Mouse (Mus musculus): ENCODE measurements around the gene Filip1. TPM values are rescaled to one million over a fixed set of nuclear protein-coding genes. Genes with fewer than 3 reads are reported as not detected.
A peak's percentile ranks its signal among the peaks of the same experiment; 100 is the strongest.

Gene Filip1
- polyA plus RNA-seq, 1 experiment from 2014 or later: 3.0 TPM

GRCm38 (mm10) chr9:79831294-79831693 lies 181.4 kb downstream of the Filip1 start:
- no peaks in the 10 kb centered on the region for H3K27me3 ChIP-seq
- no peaks in the 10 kb centered on the region for H3K9me3 ChIP-seq (replicated peaks)
- H3K36me3 ChIP-seq (ENCODE audit: poor library complexity, severe bottlenecking): no peaks in the 10 kb centered on the region
- no peak overlapping the region for H3K4me2 ChIP-seq
- peaks cover 23% of the 10 kb centered on the region for H3K4me1 ChIP-seq
- H3K9ac ChIP-seq: no peak overlapping the region
- H3K4me3 ChIP-seq: no peak overlapping the region
- WGBS: 48% methylated on average over 1 of the region's 1 CpGs
- no peak overlapping the region for H3K27ac ChIP-seq
- ATAC-seq: peak; percentile 31

GRCm38 (mm10) chr9:79830874-79831273 lies 181.8 kb downstream of the Filip1 start:
- peak; percentile 96 for ATAC-seq
- H3K36me3 ChIP-seq (ENCODE audit: poor library complexity, severe bottlenecking): no peaks in the 10 kb centered on the region
- peaks cover 23% of the 10 kb centered on the region for H3K4me1 ChIP-seq
- H3K4me3 ChIP-seq: peak overlapping the region; percentile 35; the same call in 1 of the 2 replicates
- 0 out of 2 replicates have a peak overlapping the region, but pooled peaks have one; percentile 59 for H3K9ac ChIP-seq
- H3K9me3 ChIP-seq (replicated peaks): no peaks in the 10 kb centered on the region
- no peaks in the 10 kb centered on the region for H3K27me3 ChIP-seq
- WGBS: 4% methylated on average over 4 of the region's 4 CpGs
- H3K27ac ChIP-seq: peak overlapping the region; percentile 63; the same call in 1 of the 2 replicates
- H3K4me2 ChIP-seq: peak overlapping the region; percentile 60

DNA sequence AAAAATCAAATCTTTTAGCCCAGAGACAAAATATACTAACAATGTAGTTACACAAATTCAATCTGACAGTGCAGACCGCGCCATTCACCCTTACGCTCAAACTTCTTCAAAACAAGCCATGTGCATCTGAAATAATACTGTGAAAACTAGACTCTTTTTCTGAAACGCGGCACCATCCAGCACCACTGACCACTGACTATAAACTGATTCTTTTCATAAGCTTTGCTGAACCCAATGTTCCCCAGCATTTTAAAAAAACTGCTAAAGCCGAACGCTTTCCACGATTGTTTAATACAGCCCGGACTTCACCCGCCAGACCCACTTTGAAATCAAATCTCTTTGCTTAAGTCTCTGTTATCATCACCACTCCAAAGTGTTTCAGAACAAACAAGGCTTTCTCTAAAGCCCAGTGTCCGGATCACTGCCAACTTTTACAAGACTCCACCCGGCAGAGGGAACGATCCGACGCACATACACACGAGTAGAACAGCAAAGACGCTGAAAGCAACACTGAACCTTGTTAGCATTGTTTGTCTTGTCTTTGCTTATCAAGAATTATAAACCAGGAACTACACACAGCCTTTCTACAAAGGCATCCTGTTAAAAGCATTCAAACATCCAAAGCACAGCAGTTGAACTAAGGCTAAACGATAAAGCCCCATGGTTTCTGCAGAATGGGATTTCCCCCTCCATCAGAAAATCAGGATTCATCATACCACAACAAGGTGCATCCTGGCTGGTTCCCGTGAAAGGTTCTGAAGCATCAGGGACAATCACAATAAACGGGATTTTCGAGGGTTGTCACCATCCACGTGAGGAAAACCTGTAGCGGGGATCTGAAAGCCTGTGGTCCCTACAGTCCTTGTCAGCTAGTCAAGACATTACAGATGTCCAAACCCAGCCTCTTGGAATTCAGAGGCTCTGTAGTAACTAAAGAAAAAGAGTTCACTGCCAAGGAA lies 182.5 kb downstream of the Filip1 start:
- peak overlapping the region; percentile 63 for H3K27ac ChIP-seq
- WGBS: 12% methylated on average over 23 of the region's 23 CpGs

GRCm38 (mm10) chr9:79827072-79827471 lies 185.6 kb downstream of the Filip1 start:
- no peak overlapping the region for H3K27ac ChIP-seq
- H3K4me2 ChIP-seq: no peak overlapping the region
- H3K27me3 ChIP-seq: no peaks in the 10 kb centered on the region
- H3K4me1 ChIP-seq: peaks cover 34% of the 10 kb centered on the region
- ATAC-seq: no peak
- no peaks in the 10 kb centered on the region for H3K36me3 ChIP-seq (ENCODE audit: poor library complexity, severe bottlenecking)
- H3K9ac ChIP-seq: no peak overlapping the region
- H3K4me3 ChIP-seq: no peak overlapping the region
- WGBS: 33% methylated on average over 2 of the region's 2 CpGs
- no peaks in the 10 kb centered on the region for H3K9me3 ChIP-seq (replicated peaks)

More for the DNA sequence above, 182.5 kb downstream of the Filip1 start:
- H3K27me3 ChIP-seq: no peaks in the 10 kb centered on the region
- H3K9me3 ChIP-seq (replicated peaks): no peaks in the 10 kb centered on the region
- no peaks in the 10 kb centered on the region for H3K36me3 ChIP-seq (ENCODE audit: poor library complexity, severe bottlenecking)
- peaks cover 27% of the 10 kb centered on the region for H3K4me1 ChIP-seq
- H3K4me3 ChIP-seq: peak overlapping the region; percentile 35
- H3K4me2 ChIP-seq: peak overlapping the region; percentile 60
- H3K9ac ChIP-seq: peak overlapping the region; percentile 59
- peak; percentile 16; the same call in 1 of the 2 replicates for ATAC-seq

- 11% methylated on average over 7 of the region's 7 CpGs for WGBS
- no peak overlapping the region for H3K4me2 ChIP-seq
- H3K9ac ChIP-seq: 0 out of 2 replicates have a peak overlapping the region, but pooled peaks have one; percentile 26
- H3K36me3 ChIP-seq (ENCODE audit: poor library complexity, severe bottlenecking): no peaks in the 10 kb centered on the region
- H3K27me3 ChIP-seq: no peaks in the 10 kb centered on the region
- ATAC-seq: no peak
- no peak overlapping the region for H3K4me3 ChIP-seq
- no peaks in the 10 kb centered on the region for H3K9me3 ChIP-seq (replicated peaks)
- peaks cover 25% of the 10 kb centered on the region for H3K4me1 ChIP-seq
- H3K27ac ChIP-seq: no peak overlapping the region
These were observed 187.1 kb downstream of the Filip1 start for GRCm38 (mm10) chr9:79825526-79825925.

DNA sequence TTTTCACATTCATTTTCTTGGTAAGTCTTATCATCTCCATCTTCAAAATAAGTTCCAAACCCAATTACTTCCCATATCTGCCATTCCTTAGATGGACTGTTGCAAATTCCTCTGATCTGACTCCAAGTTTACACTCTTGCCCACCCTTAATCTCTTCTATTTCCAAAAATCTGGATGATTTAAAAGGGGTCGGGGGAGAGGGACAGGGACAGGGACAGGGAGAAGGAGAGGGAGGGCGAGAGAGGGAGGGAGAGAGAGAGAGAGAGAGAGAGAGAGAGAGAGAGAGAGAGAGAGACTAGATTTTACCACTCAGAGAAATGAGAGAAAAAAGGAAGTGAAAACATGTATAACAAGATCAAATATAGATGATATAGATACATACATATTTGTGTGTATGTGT lies 188.8 kb downstream of the Filip1 start:
- Histone ChIP-seq H3K4me1 (peaks cover 12% of the 10 kb centered on the region), H3K4me3 (no peak overlapping the region), H3K27me3 (no peaks in the 10 kb centered on the region), H3K36me3 (ENCODE audit: poor library complexity, severe bottlenecking) (peaks cover 16% of the 10 kb centered on the region), H3K4me2 (no peak overlapping the region), H3K9ac (no peak overlapping the region), H3K9me3 (replicated peaks) (no peaks in the 10 kb centered on the region; the same call in 1 of the 2 replicates), H3K27ac (no peak overlapping the region)
- WGBS: 13% methylated on average over 2 of the region's 2 CpGs
- no peak for ATAC-seq

DNA sequence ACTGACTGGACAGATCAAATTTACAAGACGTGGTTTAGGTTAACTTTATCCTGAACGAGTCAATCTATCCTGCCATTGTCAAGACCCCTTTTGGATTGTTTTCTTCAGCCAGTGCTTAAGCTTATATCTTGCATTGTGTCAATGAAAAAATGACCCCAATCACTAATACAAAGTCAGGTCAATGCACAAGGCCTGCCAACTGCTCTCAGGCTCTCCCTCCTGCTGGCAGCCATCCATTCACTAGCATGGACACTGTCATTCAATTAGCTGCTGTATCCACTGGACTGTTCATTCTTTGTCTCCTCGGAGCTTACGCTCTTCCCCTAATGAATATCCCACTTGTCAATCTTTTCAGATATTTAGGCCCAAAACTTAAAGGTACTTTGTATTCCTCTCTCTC lies 189.2 kb downstream of the Filip1 start:
- Histone ChIP-seq H3K9ac (no peak overlapping the region), H3K4me2 (no peak overlapping the region), H3K9me3 (replicated peaks) (no peaks in the 10 kb centered on the region; the same call in 1 of the 2 replicates), H3K4me1 (peaks cover 11% of the 10 kb centered on the region), H3K27ac (no peak overlapping the region), H3K4me3 (no peak overlapping the region), H3K27me3 (no peaks in the 10 kb centered on the region), H3K36me3 (ENCODE audit: poor library complexity, severe bottlenecking) (peaks cover 21% of the 10 kb centered on the region)
- 3% methylated on average over 4 of the region's 4 CpGs for WGBS
- ATAC-seq: no peak; the same call in 1 of the 2 replicates

DNA sequence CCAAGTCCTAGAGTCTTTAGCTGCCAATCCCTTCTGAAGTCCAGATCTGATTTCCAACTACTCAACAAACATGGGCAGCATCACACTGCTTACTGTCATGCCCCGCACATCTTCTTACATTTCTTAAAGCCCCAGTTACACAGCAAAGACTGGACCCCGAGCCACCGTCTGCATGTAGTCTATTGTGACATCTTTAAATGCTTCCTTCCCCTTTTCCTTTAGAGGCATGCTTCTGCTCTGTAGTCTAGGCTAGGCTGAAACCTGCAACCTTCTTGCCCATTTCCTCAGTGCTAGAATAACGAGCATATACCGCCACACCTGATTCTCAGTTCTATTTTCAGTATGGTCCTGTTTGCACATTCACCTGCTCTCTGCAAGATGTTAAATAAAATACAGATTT lies 196.2 kb downstream of the Filip1 start:
- H3K27me3 ChIP-seq: no peaks in the 10 kb centered on the region

GRCm38 (mm10) chr9:79816013-79816412 lies 196.6 kb downstream of the Filip1 start:
- WGBS: 94% methylated on average over 11 of the region's 11 CpGs
- Histone ChIP-seq H3K4me3 (no peak overlapping the region), H3K4me2 (no peak overlapping the region), H3K4me1 (no peaks in the 10 kb centered on the region), H3K36me3 (ENCODE audit: poor library complexity, severe bottlenecking) (peaks cover 29% of the 10 kb centered on the region), H3K27me3 (no peaks in the 10 kb centered on the region), H3K27ac (no peak overlapping the region), H3K9ac (no peak overlapping the region), H3K9me3 (replicated peaks) (no peaks in the 10 kb centered on the region; the same call in 1 of the 2 replicates)
- no peak for ATAC-seq

More for the DNA sequence above, 196.2 kb downstream of the Filip1 start:
- no peak for ATAC-seq
- H3K27ac ChIP-seq: no peak overlapping the region
- no peak overlapping the region for H3K9ac ChIP-seq
- H3K36me3 ChIP-seq (ENCODE audit: poor library complexity, severe bottlenecking): peaks cover 29% of the 10 kb centered on the region
- no peak overlapping the region for H3K4me2 ChIP-seq
- 95% methylated on average over 5 of the region's 5 CpGs for WGBS
- no peaks in the 10 kb centered on the region for H3K4me1 ChIP-seq
- no peaks in the 10 kb centered on the region; the same call in 1 of the 2 replicates for H3K9me3 ChIP-seq (replicated peaks)
- no peak overlapping the region for H3K4me3 ChIP-seq

DNA sequence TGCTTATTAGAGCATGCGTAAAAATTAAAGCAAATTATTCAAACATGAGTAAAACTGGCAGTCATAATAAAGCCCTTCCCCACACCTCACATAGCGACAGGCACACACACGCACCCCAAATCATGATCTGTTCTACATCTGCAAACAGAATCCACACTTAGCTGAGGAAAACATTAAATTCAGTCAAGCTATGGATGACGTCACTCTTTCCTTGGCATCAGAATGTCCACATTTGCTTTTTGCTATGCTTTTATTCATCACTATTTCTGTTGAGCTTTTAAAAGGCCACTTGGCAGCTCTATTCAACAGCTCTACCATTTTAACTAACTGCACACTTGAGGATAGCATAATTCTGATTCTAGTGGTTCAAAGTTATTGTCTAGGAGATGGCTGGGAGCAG lies 198.1 kb downstream of the Filip1 start:
- Histone ChIP-seq H3K4me3 (no peak overlapping the region), H3K9ac (no peak overlapping the region), H3K9me3 (replicated peaks) (no peaks in the 10 kb centered on the region; the same call in 1 of the 2 replicates), H3K36me3 (ENCODE audit: poor library complexity, severe bottlenecking) (peaks cover 20% of the 10 kb centered on the region), H3K4me2 (no peak overlapping the region), H3K4me1 (no peaks in the 10 kb centered on the region), H3K27me3 (no peaks in the 10 kb centered on the region), H3K27ac (no peak overlapping the region)
- WGBS: 78% methylated on average over 4 of the region's 4 CpGs
- ATAC-seq: no peak

GRCm38 (mm10) chr9:79810969-79811902 lies 201.4 kb downstream of the Filip1 start:
- Histone ChIP-seq H3K9ac (no peak overlapping the region), H3K27ac (no peak overlapping the region), H3K4me3 (no peak overlapping the region), H3K9me3 (replicated peaks) (no peaks in the 10 kb centered on the region), H3K36me3 (ENCODE audit: poor library complexity, severe bottlenecking) (no peaks in the 10 kb centered on the region), H3K4me1 (peaks cover 4% of the 10 kb centered on the region; the same call in 1 of the 2 replicates), H3K4me2 (no peak overlapping the region), H3K27me3 (no peaks in the 10 kb centered on the region)
- WGBS: 87% methylated on average over 10 of the region's 11 CpGs
- no peak for ATAC-seq

Data from forebrain, embryonic 13.5 days (tissue).